Mouse (Mus musculus) midbrain, embryonic 16.5 days (tissue): ENCODE measurements around the gene Derl3. TPM values are rescaled to one million over a fixed set of nuclear protein-coding genes. Genes with fewer than 3 reads are reported as not detected.
"Not testable (repeated sequence)": the region's sequence is repeated elsewhere in the genome, so short reads cannot be mapped to it uniquely, and the experiment has no call there.

Experiments used
- ATAC-seq: fragments of 200-750 bp; cut with Nextera tagmentation; 2 replicates; pipeline ENCODE4 v1.8.0; 2017; ENCODE audit warnings: moderate TSS enrichment
- H3K27ac ChIP-seq: fragments of 300-500 bp; sonication (generic); 2 replicates; pipeline ENCODE4 v1.5.1; 2014; ENCODE audit warnings: mild to moderate bottlenecking, low read length, mixed read lengths
- H3K27me3 ChIP-seq: fragments of 300-500 bp; sonication (generic); 2 replicates; pipeline ENCODE4 v1.6.1; 2014; ENCODE audit warnings: low read depth, low read length, mixed read lengths; ENCODE audit not compliant: control insufficient read depth, insufficient read depth
- H3K36me3 ChIP-seq: fragments of 300-500 bp; sonication (generic); 2 replicates; pipeline ENCODE4 v1.6.1; 2014; ENCODE audit warnings: mild to moderate bottlenecking, low read length, moderate library complexity, mixed read lengths; ENCODE audit not compliant: control insufficient read depth, insufficient read depth
- H3K4me1 ChIP-seq: fragments of 300-500 bp; sonication (generic); 2 replicates; pipeline ENCODE4 v1.6.1; 2014; ENCODE audit warnings: mild to moderate bottlenecking, low read length, mixed read lengths; ENCODE audit not compliant: control insufficient read depth, insufficient read depth
- H3K4me2 ChIP-seq: fragments of 300-500 bp; sonication (generic); 2 replicates; pipeline ENCODE4 v1.6.1; 2014; ENCODE audit warnings: mild to moderate bottlenecking, low read length, mixed read lengths
- H3K4me3 ChIP-seq: fragments of 300-500 bp; sonication (generic); 2 replicates; pipeline ENCODE4 v1.5.1; 2014; ENCODE audit warnings: low read depth, mild to moderate bottlenecking, low read length, moderate library complexity, mixed read lengths
- H3K9ac ChIP-seq: fragments of 300-500 bp; sonication (generic); 2 replicates; pipeline ENCODE4 v1.6.1; 2014; ENCODE audit warnings: low read depth, low read length, mixed read lengths
- H3K9me3 ChIP-seq: fragments of 300-500 bp; sonication (generic); replicated peaks from 2 replicates; pipeline ENCODE4 v1.6.1; 2014; ENCODE audit warnings: mild to moderate bottlenecking, low read length, mixed read lengths; ENCODE audit not compliant: control insufficient read depth, poor library complexity, severe bottlenecking
- WGBS: fragments of 180-500 bp; shearing (Covaris S2); extraction: QIAGEN DNeasy Blood & Tissue Kit; methylation state at CpG from one replicate; pipeline ENCODE4 v1.1.7; 2014; 5-methylcytosine and 5-hydroxymethylcytosine counted together
- polyA plus RNA-seq: library from polyadenylated mRNA; unstranded; fragments of >200 nt; fragmentation: Nextera tagmentation; extraction: Ambion mirVana; gene quantifications from 2 replicates; pipeline ENCODE4 v1.2.1, GENCODE M21; 2015

Gene Derl3
- polyA plus RNA-seq, 1 experiment from 2014 or later: 1.4 TPM

DNA sequence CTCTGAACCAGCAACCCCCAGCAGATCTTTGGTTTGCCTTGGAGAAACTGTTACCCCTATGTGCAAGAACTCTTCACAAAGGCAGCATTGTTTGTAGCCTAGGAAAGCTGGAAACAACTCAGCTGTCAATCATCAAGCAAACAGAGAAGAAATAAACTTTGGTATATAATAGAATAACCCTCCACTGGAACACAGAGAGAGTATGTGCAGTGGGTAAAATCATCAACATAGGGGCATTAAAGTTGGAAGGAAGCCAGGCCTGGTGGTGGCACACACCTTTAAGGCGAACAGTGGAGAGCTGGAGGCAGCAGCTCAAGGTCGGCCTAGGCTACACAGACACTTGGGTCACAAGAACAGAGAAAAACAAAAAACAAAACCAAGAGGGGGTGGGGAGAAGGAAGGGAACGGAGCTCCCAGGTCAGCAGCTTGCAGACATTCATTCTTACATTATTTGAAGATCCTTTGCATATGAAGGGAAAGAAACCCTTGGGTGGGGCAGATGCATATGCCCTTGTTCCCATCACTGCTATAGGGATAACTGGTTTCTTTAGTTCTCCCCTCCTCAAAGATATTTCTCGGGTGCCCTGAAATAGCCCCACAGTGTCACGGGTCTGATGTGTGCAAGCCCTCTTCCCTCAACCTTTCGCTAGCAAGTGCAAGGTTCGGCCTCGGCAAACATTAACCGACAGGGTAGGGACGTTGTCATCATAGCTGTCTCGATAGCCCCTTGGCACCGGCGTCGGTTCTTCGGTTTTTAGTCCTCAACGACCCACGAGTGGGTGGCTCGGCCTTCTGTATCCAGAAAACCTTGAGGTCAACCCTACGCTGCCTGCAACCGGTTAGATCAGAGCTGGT is 11.4 kb upstream of the Derl3 start:
- Histone ChIP-seq H3K27ac (no peak overlapping the region), H3K27me3 (no peaks in the 10 kb centered on the region), H3K36me3 (no peaks in the 10 kb centered on the region), H3K9ac (no peak overlapping the region), H3K4me3 (no peak overlapping the region), H3K4me1 (no peaks in the 10 kb centered on the region), H3K9me3 (no peaks in the 10 kb centered on the region), H3K4me2 (no peak overlapping the region)
- WGBS: 16% methylated on average over 20 of the region's 20 CpGs
- ATAC-seq: no peak

GRCm38 (mm10) chr10:75882433-75883231 is 10.6 kb upstream of the Derl3 start:
- no peak overlapping the region for H3K27ac ChIP-seq
- H3K4me1 ChIP-seq: no peaks in the 10 kb centered on the region
- no peak overlapping the region for H3K9ac ChIP-seq
- H3K4me3 ChIP-seq: no peak overlapping the region
- no peaks in the 10 kb centered on the region for H3K27me3 ChIP-seq
- no peaks in the 10 kb centered on the region for H3K9me3 ChIP-seq
- peak overlapping the region; percentile 28 for H3K4me2 ChIP-seq
- ATAC-seq: 0 out of 2 replicates have a peak, but pooled peaks have one; percentile 49
- 5% methylated on average over 15 of the region's 15 CpGs for WGBS
- no peaks in the 10 kb centered on the region for H3K36me3 ChIP-seq

- Histone ChIP-seq H3K4me2 (peak overlapping the region; percentile 28), H3K27me3 (no peaks in the 10 kb centered on the region), H3K36me3 (no peaks in the 10 kb centered on the region), H3K4me1 (no peaks in the 10 kb centered on the region), H3K9ac (no peak overlapping the region), H3K4me3 (no peak overlapping the region), H3K27ac (no peak overlapping the region), H3K9me3 (no peaks in the 10 kb centered on the region)
- WGBS: 0% methylated on average over 10 of the region's 10 CpGs
- ATAC-seq: peak; percentile 63; the same call in 1 of the 2 replicates
These were observed 10.0 kb upstream of the Derl3 start for GRCm38 (mm10) chr10:75883232-75883552.

DNA sequence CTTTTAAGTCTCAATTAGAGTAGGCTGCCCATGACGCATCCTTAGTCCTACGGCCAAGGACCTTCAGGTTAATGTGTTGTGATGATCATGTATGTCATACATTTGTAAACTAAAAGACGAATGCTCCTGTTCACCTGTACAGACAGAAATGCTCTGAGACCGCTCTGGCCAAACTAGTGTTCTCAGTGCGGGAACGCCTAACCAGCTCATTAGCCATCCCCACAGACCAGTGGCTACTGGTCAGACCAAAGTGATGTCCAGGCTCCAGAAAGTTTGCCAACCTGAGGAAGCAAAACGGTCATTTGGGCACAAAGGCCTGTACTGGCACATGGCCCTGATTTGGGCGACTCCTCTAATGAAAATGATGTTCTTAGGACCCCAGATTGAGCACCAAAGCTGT is 8.5 kb upstream of the Derl3 start:
- Histone ChIP-seq H3K4me3 (no peak overlapping the region), H3K36me3 (no peaks in the 10 kb centered on the region), H3K4me2 (no peak overlapping the region), H3K27ac (no peak overlapping the region), H3K9me3 (no peaks in the 10 kb centered on the region), H3K9ac (no peak overlapping the region), H3K4me1 (no peaks in the 10 kb centered on the region), H3K27me3 (no peaks in the 10 kb centered on the region)
- no peak for ATAC-seq
- 93% methylated on average over 8 of the region's 8 CpGs for WGBS

DNA sequence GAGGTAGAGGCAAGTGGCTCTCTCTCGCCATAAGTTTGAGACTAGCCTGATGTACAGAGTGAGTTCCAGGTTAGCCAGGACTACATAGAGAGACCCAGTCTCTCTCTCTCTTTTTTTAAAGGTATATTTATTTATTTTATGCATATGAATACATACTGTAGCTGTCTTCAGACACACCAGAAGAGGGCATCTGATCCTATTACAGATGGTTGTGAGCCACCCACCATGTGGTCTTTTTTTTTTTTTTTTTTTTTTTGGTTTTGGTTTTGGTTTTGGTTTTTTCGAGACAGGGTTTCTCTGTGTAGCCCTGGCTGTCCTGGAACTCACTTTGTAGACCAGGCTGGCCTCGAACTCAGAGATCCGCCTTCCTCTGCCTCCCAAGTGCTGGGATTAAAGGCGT is 5.7 kb upstream of the Derl3 start:
- not testable (repeated sequence) for H3K4me2 ChIP-seq, H3K36me3 ChIP-seq, ATAC-seq, H3K27ac ChIP-seq, H3K27me3 ChIP-seq, H3K9me3 ChIP-seq, H3K4me1 ChIP-seq, H3K4me3 ChIP-seq, H3K9ac ChIP-seq
- 85% methylated on average over 5 of the region's 5 CpGs for WGBS

GRCm38 (mm10) chr10:75889406-75890153 is 3.6 kb upstream of the Derl3 start:
- Histone ChIP-seq H3K27ac (no peak overlapping the region), H3K9ac (no peak overlapping the region)
- 51% methylated on average over 8 of the region's 8 CpGs for WGBS

GRCm38 (mm10) chr10:75894601-75895000 is 1.4 kb downstream of the Derl3 start:
- Histone ChIP-seq H3K9me3 (no peaks in the 10 kb centered on the region), H3K4me2 (no peak overlapping the region), H3K4me1 (peaks cover 8% of the 10 kb centered on the region), H3K4me3 (no peak overlapping the region), H3K36me3 (peaks cover 23% of the 10 kb centered on the region), H3K27ac (no peak overlapping the region), H3K9ac (no peak overlapping the region), H3K27me3 (no peaks in the 10 kb centered on the region)
- 77% methylated on average over 6 of the region's 6 CpGs for WGBS
- no peak for ATAC-seq

More at GRCm38 (mm10) chr10:75889406-75890153, 3.6 kb upstream of the Derl3 start:
- Histone ChIP-seq H3K27me3 (no peaks in the 10 kb centered on the region), H3K9me3 (no peaks in the 10 kb centered on the region), H3K4me3 (no peak overlapping the region), H3K36me3 (no peaks in the 10 kb centered on the region; the same call in 1 of the 2 replicates), H3K4me2 (no peak overlapping the region), H3K4me1 (peaks cover 8% of the 10 kb centered on the region)
- no peak for ATAC-seq

DNA sequence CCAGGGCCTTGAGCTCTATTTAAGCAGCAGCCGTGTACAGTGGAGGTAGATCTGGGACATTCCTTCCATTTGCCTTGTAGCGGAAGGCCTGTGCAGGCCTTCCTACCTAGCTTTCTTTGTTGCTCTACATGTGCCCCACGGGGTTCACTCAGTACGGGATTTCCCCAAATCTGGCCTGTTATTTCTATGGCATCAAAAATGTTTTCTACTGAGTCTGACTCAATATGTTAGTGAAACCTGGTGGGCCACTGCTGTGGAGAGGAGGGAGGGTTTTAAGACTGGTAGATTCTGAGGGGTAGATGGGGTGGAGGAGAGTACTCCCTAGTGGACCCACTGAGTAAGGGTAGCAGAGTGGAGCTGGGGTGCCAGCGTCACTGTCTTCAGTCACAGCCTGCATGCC is 2.5 kb downstream of the Derl3 start:
- ATAC-seq: no peak
- peaks cover 8% of the 10 kb centered on the region for H3K4me1 ChIP-seq
- WGBS: 97% methylated on average over 5 of the region's 5 CpGs
- H3K9me3 ChIP-seq: no peaks in the 10 kb centered on the region
- H3K4me2 ChIP-seq: no peak overlapping the region
- no peaks in the 10 kb centered on the region for H3K27me3 ChIP-seq
- H3K9ac ChIP-seq: no peak overlapping the region
- H3K4me3 ChIP-seq: no peak overlapping the region
- peaks cover 30% of the 10 kb centered on the region for H3K36me3 ChIP-seq
- H3K27ac ChIP-seq: no peak overlapping the region
